Mouse (Mus musculus): ENCODE data around the gene Mtmr1. TPM values are rescaled to one million over a fixed set of nuclear protein-coding genes. Genes with fewer than 3 reads are reported as not detected.

Gene Mtmr1
- total RNA-seq, 2 experiments from 2014 or later = 5.5 to 53.0 TPM

- ATAC-seq (replicated peaks; ENCODE audit: low FRiP score, poor library complexity, severe bottlenecking) = no peak
Measured at GRCm38 (mm10) chrX:71434860-71435259, 70.3 kb downstream of the Mtmr1 start.

GRCm38 (mm10) chrX:71435542-71435941 lies 71.0 kb downstream of the Mtmr1 start:
- no peak for ATAC-seq (replicated peaks; ENCODE audit: low FRiP score, poor library complexity, severe bottlenecking)

- no peak for ATAC-seq (replicated peaks; ENCODE audit: low FRiP score, poor library complexity, severe bottlenecking)
Measured at GRCm38 (mm10) chrX:71439473-71439872, 74.9 kb downstream of the Mtmr1 start.

GRCm38 (mm10) chrX:71442916-71443315 lies 78.4 kb downstream of the Mtmr1 start:
- no peak for ATAC-seq (replicated peaks; ENCODE audit: low FRiP score, poor library complexity, severe bottlenecking)

GRCm38 (mm10) chrX:71456078-71456737 lies 91.6 kb downstream of the Mtmr1 start:
- no peak for ATAC-seq (replicated peaks; ENCODE audit: low FRiP score, poor library complexity, severe bottlenecking)

- ATAC-seq (replicated peaks; ENCODE audit: low FRiP score, poor library complexity, severe bottlenecking) = no peak
Measured at GRCm38 (mm10) chrX:71464138-71464826, 99.7 kb downstream of the Mtmr1 start.

GRCm38 (mm10) chrX:71465417-71465816 lies 100.9 kb downstream of the Mtmr1 start:
- no peak for ATAC-seq (replicated peaks; ENCODE audit: low FRiP score, poor library complexity, severe bottlenecking)

- ATAC-seq (replicated peaks; ENCODE audit: low FRiP score, poor library complexity, severe bottlenecking) = no peak
Measured at GRCm38 (mm10) chrX:71467491-71467890, 102.9 kb downstream of the Mtmr1 start.

Other genes with a start within 250 kb of the Mtmr1 start
- gene Mtm1, start 154.0 kb upstream of the Mtmr1 start, total RNA-seq (2015; ENCODE audit: low replicate concordance) = 9.6 and 9.8 TPM in 2 replicates
- gene Mtm1, start 154.0 kb upstream of the Mtmr1 start, total RNA-seq (2017; ENCODE audit: low replicate concordance) = 6.8 and 16.2 TPM in 2 replicates
- 0.77 and 6.1 TPM in 2 replicates for gene Cd99l2, start 128.1 kb downstream of the Mtmr1 start, total RNA-seq (2015; ENCODE audit: low replicate concordance)
- gene Cd99l2, start 128.1 kb downstream of the Mtmr1 start, total RNA-seq (2017; ENCODE audit: low replicate concordance) = 6.3 and 7.0 TPM in 2 replicates
- gene Hmgb3, start 191.2 kb downstream of the Mtmr1 start, total RNA-seq (2015; ENCODE audit: low replicate concordance) = 30.5 and 42.1 TPM in 2 replicates
- 72.8 TPM in 2 replicates for gene Hmgb3, start 191.2 kb downstream of the Mtmr1 start, total RNA-seq (2017; ENCODE audit: low replicate concordance)